Mouse (Mus musculus): ENCODE results near the gene L2hgdh. TPM values are rescaled to one million over a fixed set of nuclear protein-coding genes. Genes with fewer than 3 reads are reported as not detected.

L2hgdh gene
- total and polyA plus RNA-seq, 3 experiments: 18.3 to 31.6 TPM; not detected in 1

GRCm38 (mm10) chr12:69765543-69765942, 40.9 kb upstream of the L2hgdh start:
- TF ChIP-seq BHLHE40 (IDR thresholded peaks at IDR 0.05; ENCODE audit: borderline replicate concordance, low read depth, low read length) (no peak), CHD2 (IDR thresholded peaks at IDR 0.05; ENCODE audit: low read length) (no peak), NRF1 (IDR thresholded peaks at IDR 0.05; ENCODE audit: insufficient read depth, low read depth, low read length, poor library complexity, severe bottlenecking) (no peak), HCFC1 (IDR thresholded peaks at IDR 0.05; ENCODE audit: low read depth, low read length) (no peak)
- H3K27me3 ChIP-seq (ENCODE audit: control insufficient read depth in 1 of 2, insufficient read depth in 2 of 2, low read length in 2 of 2): no peaks in the 10 kb centered on the region
- no peak overlapping the region for H3K4me3 ChIP-seq (ENCODE audit: control insufficient read depth in 1 of 2, insufficient read depth in 1 of 2, low read depth in 2 of 2, low read length in 2 of 2)
- H3K79me2 ChIP-seq (ENCODE audit: control insufficient read depth, insufficient read depth, low read length, poor library complexity): no peaks in the 10 kb centered on the region
- H3K4me1 ChIP-seq (ENCODE audit: control insufficient read depth in 1 of 2, insufficient read depth in 2 of 2, low read length in 2 of 2): peaks cover 6 to 15% of the 10 kb centered on the region in 2 experiments; a peak in 3 of 4 replicates
- DNase-seq (ENCODE audit: low read depth, low spot score): no peak
- H3K9me3 ChIP-seq (replicated peaks; ENCODE audit: insufficient read depth, low read length): no peaks in the 10 kb centered on the region
- H3K27ac ChIP-seq (ENCODE audit: control insufficient read depth, low read depth, low read length): no peak overlapping the region
- H3K36me3 ChIP-seq (ENCODE audit: control insufficient read depth in 1 of 2, insufficient read depth in 2 of 2, low read length in 2 of 2): peaks cover 0 to 2% of the 10 kb centered on the region in 2 experiments; a peak in 1 of 4 replicates
- H3K9ac ChIP-seq (ENCODE audit: control insufficient read depth, low read depth, low read length, poor library complexity, severe bottlenecking): no peak overlapping the region

GRCm38 (mm10) chr12:69761603-69762002, 36.9 kb upstream of the L2hgdh start:
- H3K36me3 ChIP-seq (ENCODE audit: control insufficient read depth in 1 of 2, insufficient read depth in 2 of 2, low read length in 2 of 2): peaks cover 0 to 16% of the 10 kb centered on the region in 2 experiments; a peak in 2 of 4 replicates
- no peaks in the 10 kb centered on the region for H3K27me3 ChIP-seq (ENCODE audit: control insufficient read depth in 1 of 2, insufficient read depth in 2 of 2, low read length in 2 of 2)
- DNase-seq (ENCODE audit: low read depth, low spot score): no peak
- no peak overlapping the region for H3K27ac ChIP-seq (ENCODE audit: control insufficient read depth, low read depth, low read length)
- no peaks in the 10 kb centered on the region; the same call in 1 of the 2 replicates for H3K79me2 ChIP-seq (ENCODE audit: control insufficient read depth, insufficient read depth, low read length, poor library complexity)
- no peak overlapping the region for H3K9ac ChIP-seq (ENCODE audit: control insufficient read depth, low read depth, low read length, poor library complexity, severe bottlenecking)
- H3K4me3 ChIP-seq (ENCODE audit: control insufficient read depth in 1 of 2, insufficient read depth in 1 of 2, low read depth in 2 of 2, low read length in 2 of 2): no peak overlapping the region
- H3K4me1 ChIP-seq (ENCODE audit: control insufficient read depth in 1 of 2, insufficient read depth in 2 of 2, low read length in 2 of 2): peaks cover 7 to 26% of the 10 kb centered on the region in 2 experiments
- TF ChIP-seq GATA1 (IDR thresholded peaks at IDR 0.05; ENCODE audit: low read depth, low read length): no peak
- TF ChIP-seq CHD2 (IDR thresholded peaks at IDR 0.05; ENCODE audit: low read length): no peak
- TF ChIP-seq USF2 (IDR thresholded peaks at IDR 0.05; ENCODE audit: borderline replicate concordance in 1 of 2, insufficient read depth in 1 of 2, low read depth in 1 of 2, low read length in 2 of 2): no peak
- TF ChIP-seq MXI1 (IDR thresholded peaks at IDR 0.05; ENCODE audit: low read depth, low read length): no peak
- TF ChIP-seq KAT2A (conservative IDR thresholded peaks at IDR 0.05; ENCODE audit: low read depth, low read length): no peak
- TF ChIP-seq HCFC1 (IDR thresholded peaks at IDR 0.05; ENCODE audit: low read depth, low read length): no peak
- TF ChIP-seq UBTF (IDR thresholded peaks at IDR 0.05; ENCODE audit: borderline replicate concordance, insufficient read depth, low read depth, low read length): no peak
- no peak for TF ChIP-seq POLR2AphosphoS2 (IDR thresholded peaks at IDR 0.05; ENCODE audit: low read length)
- TF ChIP-seq MYC (IDR thresholded peaks at IDR 0.05; ENCODE audit: low read depth, low read length): no peak
- H3K9me3 ChIP-seq (replicated peaks; ENCODE audit: insufficient read depth, low read length): no peaks in the 10 kb centered on the region

- Histone ChIP-seq H3K36me3 (ENCODE audit: control insufficient read depth in 1 of 2, insufficient read depth in 2 of 2, low read length in 2 of 2) (peaks cover 0 to 17% of the 10 kb centered on the region in 2 experiments; a peak in 2 of 4 replicates), H3K9ac (ENCODE audit: control insufficient read depth, low read depth, low read length, poor library complexity, severe bottlenecking) (no peak overlapping the region), H3K79me2 (ENCODE audit: control insufficient read depth, insufficient read depth, low read length, poor library complexity) (no peaks in the 10 kb centered on the region; the same call in 1 of the 2 replicates), H3K4me1 (ENCODE audit: control insufficient read depth in 1 of 2, insufficient read depth in 2 of 2, low read length in 2 of 2) (peaks cover 7 to 22% of the 10 kb centered on the region in 2 experiments), H3K9me3 (replicated peaks; ENCODE audit: insufficient read depth, low read length) (no peaks in the 10 kb centered on the region), H3K4me3 (ENCODE audit: control insufficient read depth in 1 of 2, insufficient read depth in 1 of 2, low read depth in 2 of 2, low read length in 2 of 2) (no peak overlapping the region), H3K27ac (ENCODE audit: control insufficient read depth, low read depth, low read length) (no peak overlapping the region), H3K27me3 (ENCODE audit: control insufficient read depth in 1 of 2, insufficient read depth in 2 of 2, low read length in 2 of 2) (no peaks in the 10 kb centered on the region)
- no peak for DNase-seq (ENCODE audit: low read depth, low spot score)
- TF ChIP-seq RAD21 (IDR thresholded peaks at IDR 0.05; ENCODE audit: low read depth, low read length) (no peak), MYB (IDR thresholded peaks at IDR 0.05; ENCODE audit: low read depth, low read length) (no peak), MEF2A (IDR thresholded peaks at IDR 0.05; ENCODE audit: extremely low read depth, insufficient replicate concordance, low read depth, low read length, poor library complexity, severe bottlenecking) (no peak), EP300 (IDR thresholded peaks at IDR 0.05; ENCODE audit: low read depth in 1 of 2, low read length in 2 of 2) (no peak), USF2 (IDR thresholded peaks at IDR 0.05; ENCODE audit: borderline replicate concordance in 1 of 2, insufficient read depth in 1 of 2, low read depth in 1 of 2, low read length in 2 of 2) (no peak), CHD1 (IDR thresholded peaks at IDR 0.05; ENCODE audit: low read depth, low read length) (no peak), JUND (IDR thresholded peaks at IDR 0.05; ENCODE audit: low read depth, low read length) (no peak), ZC3H11A (IDR thresholded peaks at IDR 0.05; ENCODE audit: low read depth, low read length) (no peak), TAL1 (IDR thresholded peaks at IDR 0.05; ENCODE audit: low read length) (no peak), MAZ (IDR thresholded peaks at IDR 0.05; ENCODE audit: low read depth, low read length) (no peak), CHD2 (IDR thresholded peaks at IDR 0.05; ENCODE audit: low read length) (no peak), RCOR1 (IDR thresholded peaks at IDR 0.05; ENCODE audit: low read depth, low read length) (no peak), UBTF (IDR thresholded peaks at IDR 0.05; ENCODE audit: borderline replicate concordance, insufficient read depth, low read depth, low read length) (no peak), MYC (IDR thresholded peaks at IDR 0.05; ENCODE audit: low read depth, low read length) (no peak), TBP (IDR thresholded peaks at IDR 0.05; ENCODE audit: low read depth, low read length) (no peak), HCFC1 (IDR thresholded peaks at IDR 0.05; ENCODE audit: low read depth, low read length) (no peak), SIN3A (IDR thresholded peaks at IDR 0.05; ENCODE audit: low read length) (no peak)
These were observed 36.2 kb upstream of the L2hgdh start for GRCm38 (mm10) chr12:69760743-69761406.
